Mouse (Mus musculus) heart, adult 11 months (tissue): ENCODE data around the gene Lrrc34.

Experiments used
- DNase-seq: peaks from one replicate; pipeline ENCODE4 v3.0.0; 2022

Gene Lrrc34

DNA sequence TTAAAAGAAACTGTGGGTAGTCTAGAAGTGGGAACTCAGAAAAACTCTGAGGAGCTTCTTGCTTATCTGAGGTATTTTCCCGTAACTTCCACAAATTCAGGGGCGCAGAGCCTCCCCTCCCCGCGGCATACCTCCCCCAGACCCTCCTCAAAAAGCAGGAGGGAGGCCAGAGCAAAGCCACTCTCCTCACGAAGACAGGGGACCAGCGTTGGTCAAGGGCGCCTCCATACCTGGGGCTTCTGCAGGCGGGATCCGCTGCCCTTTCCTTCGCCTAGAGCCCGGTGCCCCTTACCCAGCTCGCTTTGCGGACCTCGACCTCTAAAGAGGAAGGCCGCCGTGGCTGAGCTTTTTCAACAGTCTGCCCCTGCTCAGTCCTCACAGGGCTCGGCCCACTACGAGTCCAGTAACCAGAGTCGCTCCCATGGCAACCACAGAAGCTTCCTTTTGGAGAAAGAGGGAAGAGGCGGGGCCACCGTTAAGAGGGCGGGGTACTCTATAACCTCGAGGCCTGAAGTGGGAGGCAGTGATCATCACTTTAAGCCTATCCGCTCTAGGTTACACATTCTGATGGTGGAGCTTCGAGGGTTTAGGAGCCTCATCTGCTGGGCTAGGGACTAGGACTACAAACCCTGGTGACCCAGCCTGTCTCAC, at the start of gene Lrrc34:
TSS of gene Lrrc34 (minus strand) at position 430 of the 651 bp plus-strand sequence.
- DNase-seq: peak; percentile 91

DNA sequence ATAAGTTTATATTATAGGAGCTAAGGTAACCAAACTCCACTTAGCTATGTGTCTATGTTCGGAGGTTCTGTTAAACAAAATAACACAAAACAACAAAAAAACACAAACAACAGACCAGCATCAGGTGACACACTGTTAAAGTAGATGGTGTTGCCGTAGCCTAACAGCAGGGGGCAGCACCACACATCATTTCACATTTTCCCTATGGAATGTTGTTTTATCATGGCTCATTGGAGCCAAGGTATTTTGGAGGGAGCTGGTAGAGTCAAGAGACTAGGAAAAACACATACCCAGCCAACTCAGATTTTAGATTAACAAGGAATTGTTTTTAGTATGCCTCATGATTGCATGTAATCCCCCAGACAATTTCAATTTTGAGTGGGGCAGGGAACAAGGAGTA, 48.7 kb upstream of the Lrrc34 start:
- DNase-seq: peak; percentile 70

DNA sequence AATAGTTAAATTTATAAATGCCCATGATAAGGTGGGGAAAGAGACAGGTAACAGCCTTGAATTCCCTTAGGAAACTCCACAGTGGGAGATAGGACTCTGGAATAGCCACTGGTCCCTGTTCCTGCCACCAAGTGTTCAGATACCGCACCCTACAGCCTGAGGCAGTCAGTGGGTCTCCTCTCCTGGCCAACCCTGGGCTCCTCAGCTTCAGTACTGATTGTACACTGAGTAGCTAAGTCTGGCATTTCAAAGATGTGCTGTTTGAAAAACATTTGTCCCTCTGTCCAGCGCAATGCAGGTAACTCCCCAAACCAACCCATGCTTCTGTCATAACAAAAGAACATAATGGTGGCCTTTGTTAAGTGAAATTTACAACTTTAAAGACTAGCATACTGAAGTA, 48.0 kb upstream of the Lrrc34 start:
- peak; percentile 54 for DNase-seq

DNA sequence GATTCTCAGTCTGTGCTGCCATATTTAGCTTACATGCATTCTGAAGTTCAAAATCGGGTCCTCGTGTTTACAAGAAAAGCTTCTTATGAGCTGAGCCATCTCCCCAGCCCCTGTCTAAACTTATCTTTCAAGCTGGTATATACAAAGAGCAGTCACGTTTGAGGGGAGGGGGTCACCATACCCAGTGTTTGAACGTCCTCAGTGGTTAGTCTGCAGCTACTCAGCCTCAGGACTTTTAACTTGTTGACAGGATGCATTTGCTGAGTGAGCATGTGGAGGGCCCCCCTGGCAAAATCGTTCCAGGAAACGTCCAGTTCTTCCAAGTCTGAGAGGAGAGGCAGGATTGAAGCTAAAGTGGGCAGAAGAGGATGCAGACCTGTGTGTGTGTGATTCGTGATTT, 43.3 kb upstream of the Lrrc34 start:
- DNase-seq: peak; percentile 59

DNA sequence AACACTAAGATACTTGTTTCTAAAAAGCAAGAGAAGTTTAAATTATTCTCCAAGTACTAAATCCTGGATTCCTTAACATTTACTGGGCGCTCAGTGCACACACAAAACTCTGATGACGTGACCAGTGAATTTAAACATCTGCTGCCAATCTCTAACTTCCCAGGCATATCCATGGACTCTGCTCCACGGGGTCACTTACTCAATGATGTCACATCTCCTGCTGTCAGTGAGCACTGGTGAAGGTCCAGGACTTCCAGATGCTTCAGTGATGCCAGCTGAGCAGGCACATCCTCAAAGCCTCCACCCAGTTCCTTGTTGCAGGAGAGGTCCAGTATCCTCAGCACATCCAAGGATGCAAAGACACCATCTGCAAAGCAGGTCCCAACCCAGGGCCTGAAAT, 39.5 kb upstream of the Lrrc34 start:
- DNase-seq: no peak

DNA sequence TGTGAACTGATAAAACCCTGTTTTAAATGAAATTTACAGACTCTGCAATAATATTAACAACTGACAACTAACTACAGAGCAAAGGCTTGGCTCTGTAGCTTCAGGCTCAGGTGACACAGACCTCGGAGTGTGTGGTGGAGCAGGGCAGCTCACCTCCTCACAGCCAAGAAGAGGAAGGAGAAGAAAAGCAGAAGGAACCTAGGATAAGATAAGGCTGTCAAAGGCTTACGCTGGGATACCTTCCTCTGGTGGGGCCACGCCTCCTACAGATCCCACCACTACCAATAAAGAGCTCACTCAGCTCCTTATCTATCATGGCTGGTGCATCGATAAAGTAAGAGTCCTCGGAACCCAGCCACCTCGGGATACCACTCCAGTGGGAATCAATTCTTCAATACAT, 35.5 kb upstream of the Lrrc34 start:
- DNase-seq: no peak

DNA sequence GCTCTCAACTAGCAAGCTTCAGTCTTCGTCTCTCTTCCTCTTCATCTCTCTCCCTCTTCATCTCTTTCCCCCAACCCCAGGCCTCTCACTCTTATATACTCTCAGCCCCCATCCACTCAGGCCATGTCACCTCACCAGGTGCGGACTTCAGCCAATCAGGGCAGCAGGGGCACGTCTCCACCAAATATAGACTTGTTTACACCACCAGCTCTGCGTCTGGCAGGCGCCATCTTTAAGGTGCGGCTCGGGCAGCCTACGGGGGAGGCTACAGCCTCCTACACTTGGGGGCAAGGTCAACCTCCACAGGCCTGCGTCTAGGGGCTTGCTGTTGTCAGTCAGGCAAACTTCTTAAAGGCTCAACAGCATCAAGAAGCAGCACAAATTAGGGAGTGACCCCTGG, 10.8 kb upstream of the Lrrc34 start:
- DNase-seq: peak; percentile 50

DNA sequence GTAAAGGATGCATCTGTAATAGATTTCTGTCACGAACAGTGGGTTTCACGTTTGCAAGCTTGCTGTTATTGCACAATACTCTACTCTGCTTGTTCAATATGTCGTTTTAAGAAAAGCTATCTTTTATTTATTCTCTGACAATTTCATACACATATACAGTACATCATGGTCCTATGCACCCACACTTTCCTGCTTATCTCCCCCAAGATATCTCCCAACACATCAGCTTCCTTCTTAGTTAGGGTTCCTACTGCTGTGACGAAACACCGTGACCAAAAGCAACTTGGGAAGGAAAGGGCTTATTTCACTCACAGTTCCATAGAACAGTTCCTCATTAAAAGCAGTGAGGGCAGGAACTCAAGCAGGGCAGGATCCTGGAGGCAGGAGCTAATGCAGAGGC, 8.3 kb upstream of the Lrrc34 start:
- no peak for DNase-seq

DNA sequence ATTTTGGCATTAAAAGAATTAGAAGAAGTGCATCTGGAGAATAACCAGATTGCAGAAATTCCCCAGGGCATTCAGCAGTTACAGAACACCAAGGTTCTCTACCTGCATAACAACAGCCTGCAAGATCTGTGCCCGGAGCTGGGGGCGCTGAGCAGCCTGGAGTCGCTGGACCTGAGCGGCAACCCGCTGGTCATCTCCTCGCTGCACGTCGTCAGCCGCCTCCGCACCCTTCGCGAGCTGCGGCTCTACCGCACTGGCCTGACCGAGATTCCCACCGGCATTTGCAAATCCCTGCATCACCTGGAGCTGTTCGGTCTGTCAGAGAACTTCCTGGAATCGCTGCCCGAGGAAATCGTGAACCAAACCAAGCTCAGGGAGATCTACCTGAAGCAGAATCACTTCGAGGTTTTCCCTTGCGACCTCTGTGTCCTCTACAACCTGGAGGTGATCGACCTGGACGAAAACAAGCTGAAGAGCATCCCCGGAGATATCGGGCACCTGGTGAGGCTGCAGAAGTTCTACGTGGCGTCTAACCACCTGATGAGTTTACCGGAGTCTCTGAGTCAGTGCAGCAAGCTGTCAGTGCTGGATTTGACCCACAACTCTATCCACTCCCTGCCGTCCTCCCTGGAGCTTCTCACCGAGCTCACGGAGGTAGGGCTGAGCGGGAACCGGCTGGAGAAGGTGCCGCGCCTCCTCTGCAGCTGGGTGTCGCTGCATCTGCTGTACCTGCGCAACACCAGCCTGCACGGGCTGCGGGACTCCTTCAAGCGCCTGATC, 2.6 kb upstream of the Lrrc34 start:
- no peak for DNase-seq

DNA sequence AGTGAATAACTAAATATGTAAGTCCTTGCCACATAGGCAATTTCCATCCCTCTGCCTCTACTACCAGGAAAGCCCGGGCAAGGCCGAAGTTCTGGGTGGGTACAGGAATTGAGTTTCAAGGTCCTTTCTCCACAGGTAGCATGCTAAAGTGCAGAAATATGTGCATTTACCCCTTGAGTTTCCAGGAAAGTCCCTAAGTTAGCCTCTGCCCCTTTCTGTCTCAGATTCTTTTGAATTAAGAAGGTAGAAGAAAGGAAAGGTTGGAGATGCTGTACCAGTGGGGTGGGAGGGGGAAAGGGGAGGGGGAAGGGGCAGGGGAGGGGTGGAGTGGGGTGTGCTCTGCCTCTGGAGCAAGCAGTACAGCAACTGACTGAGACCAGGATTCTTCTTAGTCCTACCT, 797 bp upstream of the Lrrc34 start:
- no peak for DNase-seq

DNA sequence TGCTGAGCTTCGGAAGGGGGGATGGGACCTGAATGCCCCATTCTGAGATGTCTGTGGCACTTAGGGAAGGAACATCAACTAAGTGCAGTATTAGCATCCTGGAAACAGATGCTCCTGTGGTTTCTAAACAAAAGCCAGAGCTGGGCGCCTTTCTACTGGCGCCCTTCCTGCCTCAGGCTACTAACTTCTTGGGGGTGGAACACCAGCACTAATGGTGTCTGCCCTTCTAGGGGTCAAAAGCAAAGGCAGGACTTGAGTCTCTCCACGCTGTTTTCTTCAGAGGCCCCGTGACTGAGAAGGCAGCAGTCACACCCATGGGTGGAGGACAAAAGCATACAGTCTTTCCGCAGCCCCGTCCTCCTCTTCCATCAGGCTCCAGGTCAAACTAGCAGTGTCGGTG, 908 bp downstream of the Lrrc34 start:
- no peak for DNase-seq

DNA sequence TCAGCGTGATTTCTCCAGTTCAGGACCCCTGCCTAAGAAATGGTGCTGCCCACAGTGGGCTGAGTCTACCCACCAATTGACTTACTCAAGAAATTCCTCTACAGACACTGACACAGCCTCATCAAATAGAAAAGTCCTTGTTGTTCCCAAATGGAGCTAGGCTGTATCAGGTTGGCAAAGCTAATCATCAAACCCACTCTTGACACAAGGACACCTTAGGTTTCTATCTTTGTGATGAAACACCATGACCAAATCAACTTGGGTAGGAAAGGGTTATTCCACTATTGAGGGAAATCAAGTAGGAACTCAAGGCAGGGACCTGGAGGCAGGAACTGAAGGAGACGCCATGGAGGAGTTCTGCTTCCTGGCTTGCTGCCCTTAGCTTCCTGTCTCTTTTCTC, 3.5 kb downstream of the Lrrc34 start, which contains the start of gene Lrriq4:
TSS of gene Lrriq4 (plus strand) at position 301 of the 400 bp plus-strand sequence.
- no peak for DNase-seq

DNA sequence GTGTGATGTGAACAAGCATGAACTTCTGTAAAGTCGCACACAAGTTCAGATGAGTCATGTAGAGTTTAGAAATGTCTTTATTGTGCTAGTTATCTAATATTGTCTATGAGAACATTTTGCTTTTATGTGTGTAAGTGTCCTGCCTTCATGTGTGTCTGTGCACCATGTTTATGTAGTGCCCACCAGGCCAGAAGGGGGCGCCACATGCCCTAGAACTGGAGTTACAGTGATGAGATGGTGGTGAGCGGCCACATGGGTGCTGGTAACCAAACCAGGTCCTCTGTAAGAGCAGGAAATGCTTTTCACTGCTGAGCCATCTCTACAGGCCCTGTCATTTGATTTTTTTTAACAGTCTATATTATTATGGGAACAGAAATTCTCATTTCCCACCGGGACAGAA, 12.0 kb downstream of the Lrrc34 start:
- DNase-seq: no peak

DNA sequence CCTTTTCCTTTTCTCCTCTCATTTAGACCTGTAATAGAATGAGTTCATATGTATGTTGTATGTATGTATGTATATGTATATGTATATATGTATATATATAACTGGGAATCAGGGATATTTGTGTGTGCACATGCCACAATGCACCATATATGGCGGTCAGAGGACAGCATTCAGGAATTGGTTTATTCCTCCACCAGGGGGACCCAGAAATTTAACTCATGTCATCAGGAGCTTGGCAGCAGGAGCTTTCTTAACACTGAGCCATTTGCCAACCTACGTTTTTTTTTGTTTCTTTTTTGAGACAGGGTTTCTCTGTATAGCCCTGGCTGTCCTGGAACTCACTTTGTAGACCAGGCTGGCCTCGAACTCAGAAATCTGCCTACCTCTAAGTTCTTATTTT, 14.0 kb downstream of the Lrrc34 start:
- peak; percentile 15 for DNase-seq

DNA sequence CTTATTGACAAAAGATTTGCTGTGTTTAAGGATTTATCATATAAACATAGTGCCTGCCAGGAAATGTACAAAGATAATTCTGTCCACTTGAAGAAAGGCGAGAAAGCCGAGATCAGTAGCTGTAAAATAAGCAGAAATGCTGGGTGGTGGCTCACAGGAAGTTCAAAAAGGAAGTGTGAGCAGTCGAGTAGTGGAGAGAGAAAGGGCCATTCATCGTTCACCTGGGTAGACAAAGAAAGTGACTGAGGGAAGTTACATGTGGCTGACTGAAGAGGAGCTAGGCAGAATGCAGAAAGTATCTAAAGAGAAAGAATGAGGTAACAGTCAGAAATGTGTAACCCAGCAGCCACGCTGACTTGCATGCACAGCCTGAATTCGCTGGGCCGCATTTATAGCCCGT, 27.5 kb downstream of the Lrrc34 start:
- DNase-seq: no peak

DNA sequence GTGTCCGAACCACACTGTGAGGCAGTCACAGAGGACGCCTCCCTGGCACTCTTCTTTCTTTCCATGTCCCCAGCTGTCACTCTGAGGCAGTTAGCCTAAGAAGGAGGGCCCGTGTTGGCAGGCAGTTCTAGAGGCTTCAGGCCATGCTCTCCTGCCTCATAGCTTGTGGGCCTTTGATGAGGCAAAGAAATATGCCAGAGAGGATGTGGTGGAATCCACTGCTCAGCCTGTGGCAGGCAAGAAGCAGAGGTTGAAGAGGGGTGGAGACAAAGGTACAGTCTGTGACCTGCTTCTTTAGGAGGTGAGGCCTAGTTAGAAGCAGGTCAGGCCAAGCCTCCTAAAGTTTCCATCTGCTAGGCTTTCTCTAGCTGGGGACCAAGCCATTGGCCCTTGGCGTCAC, 36.7 kb downstream of the Lrrc34 start:
- no peak for DNase-seq

DNA sequence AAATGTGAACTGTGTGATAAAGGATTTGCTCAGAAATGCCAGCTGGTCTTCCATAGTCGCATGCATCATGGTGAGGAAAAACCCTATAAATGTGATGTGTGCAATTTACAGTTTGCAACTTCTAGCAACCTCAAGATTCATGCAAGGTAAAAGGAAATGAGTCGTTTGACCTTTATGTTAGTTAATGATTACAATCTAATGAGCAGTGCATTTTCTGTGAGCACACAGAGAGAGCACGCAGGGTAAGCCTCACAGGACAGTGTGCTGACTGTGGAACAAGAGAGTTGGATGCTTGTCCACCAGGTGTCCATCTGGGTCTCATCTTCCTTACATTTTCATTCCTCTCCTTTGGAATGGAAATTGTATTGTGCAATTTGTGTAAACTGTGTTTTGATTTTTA, 38.7 kb downstream of the Lrrc34 start:
- no peak for DNase-seq

DNA sequence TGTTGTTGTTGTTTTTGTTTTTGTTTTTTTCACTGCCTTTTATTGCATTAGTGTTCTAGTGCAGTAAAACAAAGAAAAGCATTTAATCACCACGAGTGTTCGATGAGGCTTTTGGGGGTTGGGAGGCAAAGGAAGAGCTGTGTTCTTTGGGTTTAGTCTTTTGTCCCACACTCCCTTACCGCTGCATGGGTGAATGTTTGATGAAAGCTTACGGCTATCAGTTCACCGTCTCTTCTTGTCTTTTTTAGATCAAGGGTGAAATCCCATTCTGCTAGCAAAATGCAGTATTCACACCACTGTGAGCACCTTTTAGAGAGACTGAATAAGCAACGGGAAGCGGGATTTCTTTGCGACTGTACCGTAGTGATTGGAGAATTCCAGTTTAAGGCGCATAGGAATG, 44.4 kb downstream of the Lrrc34 start:
- no peak for DNase-seq

DNA sequence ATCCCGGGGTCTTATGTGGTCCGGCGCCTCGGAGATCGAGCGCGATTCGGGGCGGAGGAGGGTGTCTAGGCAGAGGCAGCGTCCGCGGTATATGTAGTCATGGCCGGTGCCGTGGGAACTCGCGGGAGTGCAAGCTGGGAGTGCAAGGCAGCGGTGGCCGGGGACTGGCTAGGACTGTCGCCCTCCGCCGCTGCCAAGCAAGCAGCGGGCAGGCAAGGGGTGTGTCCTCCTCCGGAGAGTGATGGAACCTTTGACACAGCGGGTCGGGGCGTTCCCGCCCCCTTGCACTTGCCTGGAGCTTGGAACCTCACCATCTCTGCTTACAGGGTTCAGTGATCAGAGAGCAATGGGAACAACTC, 45.0 kb downstream of the Lrrc34 start:
- DNase-seq: no peak

DNA sequence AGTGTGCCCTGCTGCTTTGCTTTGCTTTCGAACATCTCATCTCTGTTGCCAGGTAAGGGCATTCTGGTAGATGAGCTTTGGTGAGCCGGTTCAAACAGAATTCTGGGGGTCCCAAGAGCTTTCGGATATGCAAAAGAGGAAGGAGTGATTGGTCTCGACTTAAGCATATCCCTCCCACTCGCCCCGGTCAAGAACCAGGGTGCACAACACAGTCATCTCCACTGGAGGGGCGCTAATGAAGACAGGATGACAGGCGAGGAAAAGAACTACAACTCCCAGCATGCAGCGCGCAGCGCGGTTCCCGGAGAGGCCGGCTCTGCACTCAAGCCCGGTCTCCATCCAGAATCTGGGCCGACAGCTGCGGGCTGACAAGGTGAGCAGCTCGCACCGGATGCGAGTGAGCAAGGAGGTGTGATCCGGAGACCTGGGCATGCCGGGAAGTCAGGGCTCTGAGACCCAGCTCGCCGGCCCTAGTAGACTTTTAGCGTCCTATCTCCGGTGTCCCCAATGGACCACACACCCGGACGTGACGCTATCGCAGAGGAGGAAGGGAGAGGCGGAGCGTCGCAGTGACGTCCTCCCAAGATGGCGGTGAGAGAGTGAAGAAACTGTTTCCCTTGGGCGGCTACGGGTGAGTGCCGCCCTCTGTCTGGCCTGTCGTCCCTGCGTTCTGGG, 45.5 kb downstream of the Lrrc34 start, which contains the start of gene Mynn:
TSS of gene Mynn (plus strand) at position 1 of the 675 bp plus-strand sequence.
- DNase-seq: peak; percentile 100

DNA sequence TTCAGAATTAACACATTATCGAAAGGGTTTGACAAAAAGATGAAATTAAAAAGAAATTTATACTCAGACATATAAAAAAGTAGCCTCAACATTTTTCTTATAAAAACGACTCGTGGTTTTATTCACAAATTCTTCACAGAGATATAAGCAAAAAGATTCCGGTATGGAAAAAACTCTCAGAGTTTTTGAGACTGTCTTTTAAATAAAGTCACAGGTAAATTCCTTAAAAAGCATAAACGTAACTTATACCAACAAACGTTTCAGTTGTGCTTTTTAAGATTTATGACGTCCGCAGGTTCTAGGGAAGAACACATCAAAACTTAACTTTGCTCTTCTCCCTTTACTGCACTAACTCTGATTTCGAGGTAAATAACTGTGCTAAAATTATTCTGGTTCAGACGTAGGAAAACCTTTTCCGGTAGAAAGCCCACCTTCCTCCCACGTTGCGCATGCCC, 46.0 kb downstream of the Lrrc34 start:
- no peak for DNase-seq

DNA sequence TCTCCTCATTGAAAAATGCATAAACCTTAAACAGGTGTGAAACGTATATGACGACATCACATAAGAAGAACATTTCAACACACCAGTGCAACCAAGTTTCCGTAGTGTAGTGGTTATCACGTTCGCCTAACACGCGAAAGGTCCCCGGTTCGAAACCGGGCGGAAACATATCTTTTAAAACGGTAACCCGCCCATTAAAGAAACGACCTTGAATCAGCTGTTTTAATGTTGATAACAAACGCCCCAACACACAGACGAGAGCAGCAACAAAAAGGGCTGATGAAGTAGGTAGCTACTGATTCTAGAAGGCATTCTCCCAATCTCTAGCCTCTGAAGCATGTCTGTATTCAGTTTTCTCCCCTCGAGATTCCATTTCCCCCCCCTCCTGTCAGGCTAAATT, 46.5 kb downstream of the Lrrc34 start:
- peak; percentile 98 for DNase-seq

DNA sequence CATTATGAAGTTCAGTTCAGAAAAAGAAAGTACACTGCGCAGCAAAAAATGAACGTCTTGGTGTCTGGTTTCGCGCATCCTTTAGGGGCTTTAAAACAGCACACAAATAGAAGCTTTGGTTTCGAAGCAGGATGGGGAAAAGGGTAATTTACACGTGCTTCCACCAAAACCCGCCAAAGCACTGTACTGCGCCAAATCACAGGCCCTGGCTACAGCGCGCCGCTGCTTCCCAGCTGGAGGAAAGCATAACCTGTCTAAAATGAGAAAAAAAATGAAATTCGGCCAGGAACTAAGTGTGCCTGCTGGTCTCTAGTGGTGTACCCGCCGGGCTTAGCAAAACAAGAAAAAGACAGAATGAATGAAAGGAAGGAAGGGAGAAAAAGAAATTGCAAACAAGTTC, 47.0 kb downstream of the Lrrc34 start:
- DNase-seq: peak; percentile 92
